Mouse (Mus musculus): ENCODE results near the gene Grik4. TPM values are rescaled to one million over a fixed set of nuclear protein-coding genes. Genes with fewer than 3 reads are reported as not detected.

Gene Grik4
- polyA plus RNA-seq, 1 experiment from 2014 or later = 1.6 TPM

- ATAC-seq (ENCODE audit: low FRiP score) = no peak
- WGBS = 69% methylated on average over 10 of the region's 10 CpGs
Measured at GRCm38 (mm10) chr9:42544521-42544920, 399.8 kb downstream of the Grik4 start.

GRCm38 (mm10) chr9:42533491-42533890, 410.8 kb downstream of the Grik4 start:
- no peak for ATAC-seq (ENCODE audit: low FRiP score)
- Histone ChIP-seq H3K4me3 (ENCODE audit: low read depth, low read length) (no peak overlapping the region), H3K9ac (ENCODE audit: low read depth, low read length) (no peak overlapping the region), H3K36me3 (ENCODE audit: control insufficient read depth, insufficient read depth, low read length) (no peaks in the 10 kb centered on the region), H3K27me3 (ENCODE audit: control insufficient read depth, insufficient read depth, low read length) (no peaks in the 10 kb centered on the region), H3K9me3 (ENCODE audit: control insufficient read depth, low read length) (no peaks in the 10 kb centered on the region), H3K4me1 (replicated peaks; ENCODE audit: control insufficient read depth, insufficient read depth, low read length) (peaks cover 3% of the 10 kb centered on the region; the same call in 1 of the 2 replicates), H3K4me2 (replicated peaks; ENCODE audit: low read depth, low read length) (no peak overlapping the region), H3K27ac (ENCODE audit: low read depth, low read length) (no peak overlapping the region)
- no peak for DNase-seq (ENCODE audit: low spot score)
- 87% methylated on average over 8 of the region's 8 CpGs for whole genome bisulfite sequencing

More at GRCm38 (mm10) chr9:42544521-42544920, 399.8 kb downstream of the Grik4 start:
- Histone ChIP-seq H3K4me1 (replicated peaks; ENCODE audit: control insufficient read depth, insufficient read depth, low read length) (no peaks in the 10 kb centered on the region), H3K4me2 (replicated peaks; ENCODE audit: low read depth, low read length) (no peak overlapping the region), H3K9me3 (ENCODE audit: control insufficient read depth, low read length) (no peaks in the 10 kb centered on the region), H3K27me3 (ENCODE audit: control insufficient read depth, insufficient read depth, low read length) (no peaks in the 10 kb centered on the region), H3K36me3 (ENCODE audit: control insufficient read depth, insufficient read depth, low read length) (no peaks in the 10 kb centered on the region), H3K9ac (ENCODE audit: low read depth, low read length) (no peak overlapping the region), H3K4me3 (ENCODE audit: low read depth, low read length) (no peak overlapping the region), H3K27ac (ENCODE audit: low read depth, low read length) (no peak overlapping the region)
- no peak for DNase-seq (ENCODE audit: low spot score)

- Histone ChIP-seq H3K4me3 (ENCODE audit: low read depth, low read length) (no peak overlapping the region), H3K4me1 (replicated peaks; ENCODE audit: control insufficient read depth, insufficient read depth, low read length) (peaks cover 3% of the 10 kb centered on the region; the same call in 1 of the 2 replicates), H3K27me3 (ENCODE audit: control insufficient read depth, insufficient read depth, low read length) (no peaks in the 10 kb centered on the region), H3K36me3 (ENCODE audit: control insufficient read depth, insufficient read depth, low read length) (no peaks in the 10 kb centered on the region), H3K4me2 (replicated peaks; ENCODE audit: low read depth, low read length) (no peak overlapping the region), H3K9me3 (ENCODE audit: control insufficient read depth, low read length) (no peaks in the 10 kb centered on the region), H3K9ac (ENCODE audit: low read depth, low read length) (no peak overlapping the region), H3K27ac (ENCODE audit: low read depth, low read length) (no peak overlapping the region)
- 33% methylated on average over 6 of the region's 6 CpGs for WGBS
- DNase-seq (ENCODE audit: low spot score) (no peak), ATAC-seq (ENCODE audit: low FRiP score) (no peak)
Measured at GRCm38 (mm10) chr9:42533041-42533440, 411.3 kb downstream of the Grik4 start.

GRCm38 (mm10) chr9:42531951-42532350, 412.3 kb downstream of the Grik4 start:
- Histone ChIP-seq H3K27me3 (ENCODE audit: control insufficient read depth, insufficient read depth, low read length) (no peaks in the 10 kb centered on the region), H3K27ac (ENCODE audit: low read depth, low read length) (no peak overlapping the region), H3K4me2 (replicated peaks; ENCODE audit: low read depth, low read length) (no peak overlapping the region), H3K9me3 (ENCODE audit: control insufficient read depth, low read length) (no peaks in the 10 kb centered on the region), H3K9ac (ENCODE audit: low read depth, low read length) (no peak overlapping the region), H3K4me3 (ENCODE audit: low read depth, low read length) (no peak overlapping the region), H3K4me1 (replicated peaks; ENCODE audit: control insufficient read depth, insufficient read depth, low read length) (peaks cover 3% of the 10 kb centered on the region; the same call in 1 of the 2 replicates), H3K36me3 (ENCODE audit: control insufficient read depth, insufficient read depth, low read length) (no peaks in the 10 kb centered on the region)
- no peak for ATAC-seq (ENCODE audit: low FRiP score)
- 55% methylated on average over 3 of the region's 3 CpGs for WGBS
- DNase-seq (ENCODE audit: low spot score) = no peak

- no peak overlapping the region for H3K9ac ChIP-seq (ENCODE audit: low read depth, low read length)
- ATAC-seq (ENCODE audit: low FRiP score) = peak; percentile 76
- no peaks in the 10 kb centered on the region for H3K36me3 ChIP-seq (ENCODE audit: control insufficient read depth, insufficient read depth, low read length)
- no peak overlapping the region; the same call in 1 of the 2 replicates for H3K4me2 ChIP-seq (replicated peaks; ENCODE audit: low read depth, low read length)
- no peaks in the 10 kb centered on the region for H3K9me3 ChIP-seq (ENCODE audit: control insufficient read depth, low read length)
- H3K4me1 ChIP-seq (replicated peaks; ENCODE audit: control insufficient read depth, insufficient read depth, low read length) = peaks cover 3% of the 10 kb centered on the region; the same call in 1 of the 2 replicates
- H3K4me3 ChIP-seq (ENCODE audit: low read depth, low read length) = no peak overlapping the region
- no peaks in the 10 kb centered on the region for H3K27me3 ChIP-seq (ENCODE audit: control insufficient read depth, insufficient read depth, low read length)
- peak overlapping the region; percentile 70 for H3K27ac ChIP-seq (ENCODE audit: low read depth, low read length)
- 51% methylated on average over 7 of the region's 7 CpGs for WGBS
- peak; percentile 62 for DNase-seq (ENCODE audit: low spot score)
Measured at GRCm38 (mm10) chr9:42530221-42531152, 413.8 kb downstream of the Grik4 start.

- H3K9ac ChIP-seq (ENCODE audit: low read depth, low read length) = peak overlapping the region; percentile 59
- H3K36me3 ChIP-seq (ENCODE audit: control insufficient read depth, insufficient read depth, low read length) = no peaks in the 10 kb centered on the region
- no peaks in the 10 kb centered on the region for H3K9me3 ChIP-seq (ENCODE audit: control insufficient read depth, low read length)
- peaks cover 2% of the 10 kb centered on the region; the same call in 1 of the 2 replicates for H3K4me1 ChIP-seq (replicated peaks; ENCODE audit: control insufficient read depth, insufficient read depth, low read length)
- peaks cover 2% of the 10 kb centered on the region; the same call in 1 of the 2 replicates for H3K27me3 ChIP-seq (ENCODE audit: control insufficient read depth, insufficient read depth, low read length)
- peak overlapping the region; percentile 32 for H3K4me3 ChIP-seq (ENCODE audit: low read depth, low read length)
- WGBS = 4% methylated on average over 36 of the region's 36 CpGs
- peak overlapping the region; percentile 79 for H3K4me2 ChIP-seq (replicated peaks; ENCODE audit: low read depth, low read length)
- 0 out of 2 replicates have a peak, but pooled peaks have one; percentile 54 for ATAC-seq (ENCODE audit: low FRiP score)
- H3K27ac ChIP-seq (ENCODE audit: low read depth, low read length) = no peak overlapping the region
- DNase-seq (ENCODE audit: low spot score) = peak; percentile 50
Measured at GRCm38 (mm10) chr9:42520587-42521084, 423.7 kb downstream of the Grik4 start.

- DNase-seq (ENCODE audit: low spot score) (no peak), ATAC-seq (ENCODE audit: low FRiP score) (no peak)
- WGBS = 68% methylated on average over 14 of the region's 14 CpGs
- no peak overlapping the region for H3K9ac ChIP-seq (ENCODE audit: low read depth, low read length)
- peaks cover 2% of the 10 kb centered on the region; the same call in 1 of the 2 replicates for H3K27me3 ChIP-seq (ENCODE audit: control insufficient read depth, insufficient read depth, low read length)
- peaks cover 2% of the 10 kb centered on the region; the same call in 1 of the 2 replicates for H3K4me1 ChIP-seq (replicated peaks; ENCODE audit: control insufficient read depth, insufficient read depth, low read length)
- H3K4me2 ChIP-seq (replicated peaks; ENCODE audit: low read depth, low read length) = no peak overlapping the region
- H3K9me3 ChIP-seq (ENCODE audit: control insufficient read depth, low read length) = no peaks in the 10 kb centered on the region
- no peak overlapping the region for H3K4me3 ChIP-seq (ENCODE audit: low read depth, low read length)
- no peak overlapping the region for H3K27ac ChIP-seq (ENCODE audit: low read depth, low read length)
- no peaks in the 10 kb centered on the region for H3K36me3 ChIP-seq (ENCODE audit: control insufficient read depth, insufficient read depth, low read length)
Measured at GRCm38 (mm10) chr9:42518163-42518562, 426.1 kb downstream of the Grik4 start.

GRCm38 (mm10) chr9:42513159-42513558, 431.1 kb downstream of the Grik4 start:
- 53% methylated on average over 5 of the region's 5 CpGs for WGBS
- no peaks in the 10 kb centered on the region for H3K9me3 ChIP-seq (ENCODE audit: control insufficient read depth, low read length)
- H3K27ac ChIP-seq (ENCODE audit: low read depth, low read length) = no peak overlapping the region
- no peak overlapping the region for H3K4me2 ChIP-seq (replicated peaks; ENCODE audit: low read depth, low read length)
- H3K9ac ChIP-seq (ENCODE audit: low read depth, low read length) = no peak overlapping the region
- DNase-seq (ENCODE audit: low spot score) (no peak), ATAC-seq (ENCODE audit: low FRiP score) (no peak)
- H3K27me3 ChIP-seq (ENCODE audit: control insufficient read depth, insufficient read depth, low read length) = no peaks in the 10 kb centered on the region
- H3K4me3 ChIP-seq (ENCODE audit: low read depth, low read length) = no peak overlapping the region
- H3K36me3 ChIP-seq (ENCODE audit: control insufficient read depth, insufficient read depth, low read length) = no peaks in the 10 kb centered on the region
- no peaks in the 10 kb centered on the region for H3K4me1 ChIP-seq (replicated peaks; ENCODE audit: control insufficient read depth, insufficient read depth, low read length)
